Mouse (Mus musculus) cortical plate, adult 2 months (tissue): ENCODE measurements around the gene Agbl5.

ENCODE experiments used
- CTCF ChIP-seq: fragments of 200-500 bp; IDR thresholded peaks from 2 replicates; pipeline ENCODE4 v1.5.1; 2011; ENCODE audit warnings: mild to moderate bottlenecking, control low read depth, low read length; ENCODE audit not compliant: insufficient read depth; ENCODE audit errors: extremely low read depth
- POLR2A ChIP-seq: fragments of 200-500 bp; IDR thresholded peaks from 2 replicates; pipeline ENCODE4 v1.6.1; 2011; ENCODE audit warnings: mild to moderate bottlenecking, low read length, control low read depth; ENCODE audit not compliant: insufficient read depth; ENCODE audit errors: extremely low read depth

- TF ChIP-seq CTCF (no peak), POLR2A (no peak)
Observed at GRCm38 (mm10) chr5:30933705-30934104, 45.2 kb downstream of the Agbl5 start.
